Mouse (Mus musculus) hindbrain, embryonic 10.5 days (tissue): ENCODE measurements around the gene Rapgef2. TPM values are rescaled to one million over a fixed set of nuclear protein-coding genes. Genes with fewer than 3 reads are reported as not detected.
"Not testable (repeated sequence)": the region's sequence is repeated elsewhere in the genome, so short reads cannot be mapped to it uniquely, and the experiment has no call there.

Experiments
- DNase-seq: peaks from one replicate; pipeline ENCODE4 v3.0.0-alpha.2; 2017; ENCODE audit warnings: low spot score
- H3K27ac ChIP-seq: fragments of 300-500 bp; sonication (generic); 2 replicates; pipeline ENCODE4 v1.5.1; 2016; ENCODE audit warnings: mild to moderate bottlenecking, moderate library complexity
- H3K27me3 ChIP-seq: fragments of 300-500 bp; sonication (generic); 2 replicates; pipeline ENCODE4 v1.6.1; 2016; ENCODE audit warnings: mild to moderate bottlenecking; ENCODE audit not compliant: poor library complexity, insufficient read depth, severe bottlenecking
- H3K36me3 ChIP-seq: fragments of 300-500 bp; sonication (generic); 2 replicates; pipeline ENCODE4 v1.6.1; 2016; ENCODE audit warnings: mild to moderate bottlenecking, moderate library complexity
- H3K4me1 ChIP-seq: fragments of 300-500 bp; sonication (generic); replicated peaks from 2 replicates; pipeline ENCODE4 v1.6.1; 2016; ENCODE audit warnings: mild to moderate bottlenecking
- H3K4me3 ChIP-seq: fragments of 300-500 bp; sonication (generic); 2 replicates; pipeline ENCODE4 v1.5.1; 2016; ENCODE audit warnings: mild to moderate bottlenecking, moderate library complexity
- H3K9me3 ChIP-seq: fragments of 300-500 bp; sonication (generic); 2 replicates; pipeline ENCODE4 v1.6.1; 2016; ENCODE audit warnings: mild to moderate bottlenecking, moderate library complexity
- WGBS: fragments of 180-500 bp; shearing (Covaris S2); methylation state at CpG from one replicate; pipeline ENCODE4 v1.1.7; 2016; 5-methylcytosine and 5-hydroxymethylcytosine counted together
- polyA plus RNA-seq: library from polyadenylated mRNA; unstranded; fragments of >200 nt; fragmentation: Nextera tagmentation; extraction: Ambion mirVana; gene quantifications from 2 replicates; pipeline ENCODE4 v1.2.1, GENCODE M21; 2016

The Rapgef2 gene
- polyA plus RNA-seq, 1 experiment from 2014 or later: 5.2 TPM

DNA sequence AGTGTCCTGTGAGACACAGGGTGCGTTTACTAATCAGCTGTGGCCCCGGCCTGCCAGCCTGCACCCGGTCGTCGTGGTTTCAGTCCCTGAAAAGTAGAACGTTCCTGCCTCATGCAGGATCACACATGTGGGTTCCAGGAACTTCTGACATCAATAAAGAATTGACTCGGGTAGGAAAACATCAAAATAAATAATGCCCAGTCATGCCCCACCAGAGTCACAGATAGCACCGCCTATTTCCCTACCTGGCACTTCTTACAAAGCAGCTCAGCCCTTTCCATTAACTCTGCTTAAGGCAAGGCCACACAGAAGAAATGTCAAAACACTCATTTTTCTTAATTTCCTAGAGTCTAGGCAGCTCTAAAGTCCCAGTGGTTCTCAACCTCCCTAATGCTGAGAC lies 44.0 kb downstream of the Rapgef2 start:
- Histone ChIP-seq H3K36me3 (no peaks in the 10 kb centered on the region), H3K27me3 (no peaks in the 10 kb centered on the region), H3K4me1 (peaks cover 23% of the 10 kb centered on the region; the same call in 1 of the 2 replicates), H3K27ac (no peak overlapping the region), H3K4me3 (no peak overlapping the region), H3K9me3 (no peaks in the 10 kb centered on the region)
- no peak for DNase-seq
- 82% methylated on average over 8 of the region's 8 CpGs for WGBS

DNA sequence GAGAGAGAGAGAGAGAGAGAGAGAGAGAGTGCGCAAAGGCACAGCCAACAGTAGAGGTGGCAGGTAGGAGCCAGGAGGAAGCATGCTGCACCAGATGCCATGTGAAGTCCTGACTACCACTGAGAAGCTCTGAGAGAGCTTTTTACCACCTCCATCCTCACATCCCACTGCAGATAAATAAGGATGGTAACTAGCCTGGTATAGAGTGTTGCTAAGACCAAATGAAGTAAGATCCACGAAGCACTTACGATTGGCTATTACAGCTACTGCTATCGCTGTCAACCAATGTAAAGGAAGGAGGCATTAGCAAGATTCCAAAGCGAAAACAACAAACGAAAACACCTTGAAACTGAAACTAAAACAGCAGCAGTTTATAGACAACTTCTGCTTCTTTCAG lies 47.3 kb downstream of the Rapgef2 start:
- Histone ChIP-seq H3K4me1 (peaks cover 20% of the 10 kb centered on the region; the same call in 1 of the 2 replicates), H3K27ac (no peak overlapping the region), H3K4me3 (no peak overlapping the region), H3K9me3 (no peaks in the 10 kb centered on the region), H3K36me3 (no peaks in the 10 kb centered on the region), H3K27me3 (no peaks in the 10 kb centered on the region)
- no peak for DNase-seq
- WGBS: 90% methylated on average over 6 of the region's 6 CpGs

DNA sequence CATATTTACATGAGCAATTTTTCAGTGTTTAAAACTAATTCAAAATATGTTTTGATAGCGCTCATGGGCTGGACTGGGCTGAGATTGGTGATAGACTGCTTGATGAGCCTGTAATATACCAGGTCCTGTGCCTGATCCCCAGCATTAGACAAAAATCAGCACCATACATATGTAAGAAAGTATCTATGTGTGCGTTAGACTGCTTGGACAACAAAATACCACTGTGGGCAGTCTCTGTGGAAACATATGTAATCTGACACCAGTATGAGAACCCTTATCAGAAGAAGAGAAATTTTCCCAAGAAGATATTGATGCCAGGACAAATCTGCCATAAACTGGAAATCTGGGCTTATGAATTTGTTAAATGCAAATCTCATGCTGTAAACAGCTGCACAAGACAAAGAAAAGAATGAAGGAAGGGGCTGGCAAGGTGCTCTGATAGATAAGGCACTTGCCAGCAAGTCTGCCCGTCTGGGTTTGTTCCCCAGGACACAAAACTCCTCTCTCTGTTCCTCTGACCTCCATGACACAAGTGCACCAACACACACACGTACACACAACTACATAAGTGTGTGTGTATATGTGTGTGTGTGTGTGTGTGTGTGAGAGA lies 47.8 kb downstream of the Rapgef2 start:
- H3K4me1 ChIP-seq: peaks cover 20% of the 10 kb centered on the region; the same call in 1 of the 2 replicates
- 74% methylated on average over 4 of the region's 4 CpGs for WGBS
- H3K9me3 ChIP-seq: no peaks in the 10 kb centered on the region
- H3K36me3 ChIP-seq: no peaks in the 10 kb centered on the region
- H3K27me3 ChIP-seq: no peaks in the 10 kb centered on the region
- DNase-seq: no peak
- H3K27ac ChIP-seq: no peak overlapping the region
- H3K4me3 ChIP-seq: no peak overlapping the region

DNA sequence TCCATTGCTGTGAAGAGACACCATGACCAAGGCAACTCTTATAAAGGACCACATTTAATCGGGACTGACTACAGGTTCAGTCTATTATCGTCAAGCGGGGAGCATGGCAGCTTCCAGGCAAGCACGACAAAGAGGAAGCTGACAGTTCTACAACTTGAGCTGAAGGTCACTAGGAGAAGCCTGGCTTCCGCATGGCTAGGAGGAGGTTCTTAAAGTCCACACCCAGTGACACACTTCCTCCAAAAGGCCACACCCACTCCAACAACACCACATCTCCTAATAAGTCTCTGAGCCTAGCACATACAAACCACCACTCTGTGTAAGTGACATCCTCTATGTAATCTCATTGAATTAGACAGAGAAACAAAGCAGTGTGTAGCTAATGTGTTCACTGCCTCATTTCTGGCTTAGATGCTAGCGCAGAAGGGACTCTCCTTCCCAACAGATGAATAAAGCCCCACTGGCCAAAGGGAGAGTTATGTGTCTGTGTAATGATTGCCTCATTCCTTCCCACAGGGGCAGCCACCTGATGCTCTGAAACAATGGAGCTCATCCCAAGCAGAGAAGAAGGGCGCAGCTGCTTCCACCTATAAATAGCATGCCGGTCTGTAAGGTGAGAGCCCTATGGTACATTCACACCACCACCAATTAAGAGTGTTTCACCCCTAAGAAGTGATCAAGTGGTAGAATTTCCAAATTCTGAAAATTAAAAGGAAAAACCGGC lies 48.5 kb downstream of the Rapgef2 start:
- DNase-seq: no peak
- H3K9me3 ChIP-seq: no peaks in the 10 kb centered on the region
- 92% methylated on average over 9 of the region's 9 CpGs for WGBS
- no peak overlapping the region for H3K4me3 ChIP-seq
- H3K27ac ChIP-seq: no peak overlapping the region
- peaks cover 17% of the 10 kb centered on the region; the same call in 1 of the 2 replicates for H3K4me1 ChIP-seq
- no peaks in the 10 kb centered on the region for H3K36me3 ChIP-seq
- H3K27me3 ChIP-seq: no peaks in the 10 kb centered on the region

DNA sequence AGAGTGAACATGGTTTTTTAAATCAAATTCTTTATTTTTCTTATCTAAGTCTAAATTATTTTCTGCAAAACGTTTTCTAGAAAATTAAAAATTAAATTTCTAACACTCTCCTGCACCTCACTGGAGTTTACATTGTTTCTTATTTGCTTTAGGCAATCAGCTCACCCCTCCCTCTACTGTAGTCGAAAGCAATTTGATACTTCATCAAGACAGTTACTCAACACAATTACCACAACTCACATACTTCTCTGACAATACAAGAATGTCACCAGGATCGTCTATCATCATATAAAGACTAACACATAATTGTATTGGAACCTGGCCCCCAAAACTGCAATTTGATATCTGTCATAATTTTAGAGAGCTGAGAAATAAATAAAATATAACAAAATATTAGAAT lies 51.8 kb downstream of the Rapgef2 start:
- no peak for DNase-seq
- no peaks in the 10 kb centered on the region for H3K9me3 ChIP-seq
- H3K36me3 ChIP-seq: no peaks in the 10 kb centered on the region
- H3K4me1 ChIP-seq: peaks cover 12% of the 10 kb centered on the region; the same call in 1 of the 2 replicates
- 69% methylated on average over 3 of the region's 3 CpGs for WGBS
- H3K27ac ChIP-seq: no peak overlapping the region
- H3K27me3 ChIP-seq: no peaks in the 10 kb centered on the region
- no peak overlapping the region for H3K4me3 ChIP-seq

DNA sequence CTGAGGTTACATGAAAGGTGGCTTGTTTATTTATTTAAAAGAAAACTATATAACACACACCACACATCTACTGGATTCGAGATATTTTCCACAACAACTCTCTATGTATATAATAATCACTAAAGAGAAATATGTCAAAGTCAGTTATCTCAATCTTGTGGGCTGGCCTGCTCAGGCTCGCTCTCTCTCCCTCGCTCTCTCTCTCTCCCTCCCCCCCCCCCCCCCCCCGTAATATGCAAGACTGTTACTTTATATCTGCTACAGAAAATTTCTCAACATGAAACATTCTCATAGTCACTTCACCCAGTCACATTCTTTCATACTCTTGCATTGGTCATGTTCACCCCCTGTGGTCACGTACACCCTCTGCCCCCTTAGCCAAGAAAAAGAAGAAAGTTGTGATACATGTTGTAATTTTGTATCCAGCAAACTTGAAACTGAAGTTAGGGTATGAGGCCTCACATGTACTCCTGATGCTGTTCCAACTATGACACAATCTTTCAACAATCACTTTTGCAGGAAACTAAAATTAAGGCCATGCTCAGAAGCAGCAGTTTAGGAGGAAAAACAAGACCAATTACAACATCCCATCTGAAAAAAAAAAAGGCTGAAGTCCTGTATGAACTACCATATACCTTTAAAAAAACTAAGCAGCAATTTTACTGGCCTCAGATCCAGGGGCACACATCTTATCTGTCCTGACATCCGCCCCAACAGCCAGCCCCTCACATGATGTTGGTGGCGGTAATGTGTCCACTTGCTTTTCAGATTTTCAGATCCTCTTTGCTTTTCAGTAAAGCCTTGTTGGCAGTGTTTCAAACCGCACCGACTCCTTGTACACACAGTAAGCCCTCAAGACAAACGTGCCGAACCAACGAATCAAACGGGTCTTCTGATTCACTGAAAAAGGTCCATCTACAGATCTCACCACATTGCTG lies 52.6 kb downstream of the Rapgef2 start:
- Histone ChIP-seq H3K9me3 (no peaks in the 10 kb centered on the region), H3K27ac (no peak overlapping the region), H3K4me1 (peaks cover 8% of the 10 kb centered on the region; the same call in 1 of the 2 replicates), H3K27me3 (no peaks in the 10 kb centered on the region), H3K4me3 (no peak overlapping the region), H3K36me3 (no peaks in the 10 kb centered on the region)
- 91% methylated on average over 13 of the region's 13 CpGs for WGBS
- DNase-seq: no peak

DNA sequence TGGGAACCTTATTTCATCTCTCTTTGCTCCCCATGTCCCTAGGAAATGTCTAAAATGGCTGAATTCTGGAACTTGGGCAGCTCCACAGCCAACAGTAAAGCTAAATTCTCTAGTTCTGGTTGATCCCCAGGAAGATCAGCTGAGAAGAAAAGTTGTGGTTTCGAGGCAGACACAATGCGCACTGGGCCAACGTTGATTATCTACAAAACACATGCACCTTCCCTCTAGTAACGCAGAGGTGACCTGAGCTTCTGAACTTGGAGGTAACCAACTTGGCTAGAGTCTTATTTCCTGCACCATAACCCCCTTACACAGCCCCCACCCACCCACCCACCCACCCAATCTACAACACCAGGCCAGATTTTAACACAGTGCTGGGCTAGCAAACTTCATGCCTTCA lies 55.6 kb downstream of the Rapgef2 start:
- Histone ChIP-seq H3K27me3 (no peaks in the 10 kb centered on the region), H3K4me1 (no peaks in the 10 kb centered on the region), H3K9me3 (no peaks in the 10 kb centered on the region), H3K4me3 (no peak overlapping the region), H3K27ac (no peak overlapping the region), H3K36me3 (no peaks in the 10 kb centered on the region)
- 97% methylated on average over 4 of the region's 4 CpGs for WGBS
- DNase-seq: no peak

DNA sequence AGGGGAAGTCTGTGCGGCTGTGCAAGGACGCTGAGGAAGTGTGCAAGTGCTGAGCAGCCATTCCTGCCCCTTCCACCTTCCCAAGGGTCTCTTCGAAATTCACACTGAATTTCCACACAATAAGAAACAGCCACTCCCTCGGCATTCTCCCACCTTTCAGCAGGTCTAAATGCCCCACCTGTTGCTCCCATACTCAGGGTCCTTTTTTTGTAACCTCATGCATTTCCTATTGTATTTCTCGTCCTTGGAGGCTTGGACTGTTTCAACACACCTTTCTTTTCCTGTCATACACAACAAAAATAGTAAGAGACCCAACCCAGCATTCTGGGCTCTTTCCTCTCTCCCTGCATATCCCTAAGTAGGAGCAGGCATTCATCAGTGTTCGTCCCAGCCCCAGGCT lies 56.8 kb downstream of the Rapgef2 start:
- H3K36me3 ChIP-seq: no peaks in the 10 kb centered on the region
- 76% methylated on average over 6 of the region's 6 CpGs for WGBS

DNA sequence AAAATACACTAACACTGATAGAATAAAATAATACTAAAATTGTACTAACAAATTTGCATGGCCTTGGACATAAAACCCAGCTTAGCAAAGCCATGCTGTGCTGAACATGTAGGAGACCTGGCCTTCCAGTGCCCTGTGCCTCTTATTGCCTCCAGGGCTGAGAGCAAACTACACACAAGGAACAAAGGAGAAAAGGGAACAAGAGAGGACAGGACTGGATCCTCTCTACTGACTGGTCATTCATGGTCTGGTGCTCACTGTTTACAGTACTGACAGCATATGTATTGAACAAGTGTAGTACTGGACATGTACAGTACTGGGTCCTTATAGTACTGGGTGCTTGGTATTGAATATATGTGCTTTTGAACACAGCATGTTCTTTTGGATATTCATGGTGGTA lies 58.0 kb downstream of the Rapgef2 start:
- H3K4me3 ChIP-seq: no peak overlapping the region
- no peaks in the 10 kb centered on the region for H3K27me3 ChIP-seq
- H3K9me3 ChIP-seq: no peaks in the 10 kb centered on the region
- DNase-seq: no peak
- H3K4me1 ChIP-seq: peaks cover 2% of the 10 kb centered on the region; the same call in 1 of the 2 replicates
- no peaks in the 10 kb centered on the region for H3K36me3 ChIP-seq
- H3K27ac ChIP-seq: no peak overlapping the region

More for the DNA sequence above, 56.8 kb downstream of the Rapgef2 start:
- Histone ChIP-seq H3K4me1 (no peaks in the 10 kb centered on the region), H3K4me3 (no peak overlapping the region), H3K27me3 (no peaks in the 10 kb centered on the region), H3K9me3 (no peaks in the 10 kb centered on the region), H3K27ac (no peak overlapping the region)
- DNase-seq: no peak

DNA sequence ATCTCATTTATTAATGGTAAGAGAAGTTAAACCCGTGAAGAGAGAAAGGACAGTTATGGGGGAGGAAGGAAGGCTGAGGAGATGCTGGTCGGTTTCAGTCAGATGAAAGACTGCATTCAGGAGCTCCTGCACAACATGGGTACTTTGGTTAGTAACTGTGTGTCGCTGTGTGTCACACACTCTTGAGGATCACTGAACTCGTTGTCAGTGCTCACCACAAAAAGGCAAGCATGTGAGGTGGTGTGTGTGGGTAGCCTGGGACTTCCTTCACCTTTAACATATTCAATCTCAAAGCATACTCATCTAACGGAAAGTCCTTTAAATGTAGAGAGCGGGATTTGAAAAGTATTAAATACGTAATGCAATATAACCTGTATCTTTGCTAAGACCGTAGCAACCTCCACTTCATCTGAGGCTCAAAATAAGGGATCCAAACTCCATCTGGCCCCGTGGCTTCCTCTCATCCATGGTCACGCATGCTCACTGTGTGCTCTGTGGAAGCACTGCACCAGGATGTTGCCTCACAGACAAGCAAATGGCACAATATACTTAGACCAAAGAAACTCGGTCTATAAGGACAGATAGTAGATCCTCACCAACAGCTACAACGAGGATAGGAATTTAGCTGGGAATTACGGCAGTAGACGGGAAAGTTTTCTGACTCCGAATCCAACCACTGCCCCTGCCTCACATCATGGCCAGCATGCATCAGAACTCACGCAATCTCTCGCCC lies 58.8 kb downstream of the Rapgef2 start:
- peaks cover 4% of the 10 kb centered on the region; the same call in 1 of the 2 replicates for H3K4me1 ChIP-seq
- H3K27ac ChIP-seq: no peak overlapping the region
- 89% methylated on average over 17 of the region's 17 CpGs for WGBS
- H3K36me3 ChIP-seq: no peaks in the 10 kb centered on the region
- no peak for DNase-seq
- no peaks in the 10 kb centered on the region for H3K27me3 ChIP-seq
- no peak overlapping the region for H3K4me3 ChIP-seq
- H3K9me3 ChIP-seq: no peaks in the 10 kb centered on the region

DNA sequence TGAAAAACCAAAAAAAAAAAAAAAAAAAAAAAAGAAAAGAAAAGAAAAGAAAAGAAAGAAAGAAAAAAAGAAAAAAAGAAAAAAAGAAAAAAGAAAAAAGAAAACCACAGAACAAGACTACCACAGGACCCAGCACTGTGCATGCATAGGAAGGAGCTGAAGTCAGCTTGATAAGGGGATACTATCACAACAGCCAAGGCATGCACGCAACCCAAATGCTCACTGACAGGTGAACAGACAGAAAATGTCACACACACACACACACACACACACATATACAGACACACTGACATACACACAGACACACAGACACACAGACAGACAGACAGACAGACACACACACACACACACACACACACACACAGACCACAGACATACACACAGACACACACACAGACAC lies 59.5 kb downstream of the Rapgef2 start:
- not testable (repeated sequence) for H3K4me3 ChIP-seq, DNase-seq, H3K9me3 ChIP-seq, H3K36me3 ChIP-seq, H3K27me3 ChIP-seq, H3K27ac ChIP-seq
- WGBS: 96% methylated on average over 1 of the region's 1 CpGs
- H3K4me1 ChIP-seq: peaks cover 11% of the 10 kb centered on the region

DNA sequence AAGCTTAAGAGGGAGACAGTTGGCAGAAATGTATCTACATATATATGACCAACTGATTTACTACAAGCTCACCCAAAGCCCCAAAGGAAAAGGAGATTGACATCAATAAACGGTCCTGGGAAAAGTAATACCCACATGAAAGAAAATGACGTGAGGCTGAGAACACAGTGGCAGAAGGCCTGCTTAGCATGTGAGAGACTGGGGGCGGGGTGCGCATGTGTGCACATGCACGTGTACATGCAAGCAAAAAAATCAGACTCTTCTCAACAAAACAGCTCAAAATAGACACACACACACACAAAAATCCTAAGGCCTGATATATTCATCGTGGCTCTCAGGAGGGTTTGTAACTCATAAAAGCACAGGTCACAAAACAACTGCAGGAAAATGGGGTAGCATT lies 60.4 kb downstream of the Rapgef2 start:
- H3K27me3 ChIP-seq: no peaks in the 10 kb centered on the region
- peaks cover 20% of the 10 kb centered on the region for H3K4me1 ChIP-seq
- no peak overlapping the region for H3K27ac ChIP-seq
- no peaks in the 10 kb centered on the region for H3K36me3 ChIP-seq
- 82% methylated on average over 6 of the region's 6 CpGs for WGBS
- no peak overlapping the region for H3K4me3 ChIP-seq
- no peak for DNase-seq
- no peaks in the 10 kb centered on the region for H3K9me3 ChIP-seq
